Mouse (Mus musculus) embryonic fibroblast, embryonic 13.5 days (primary cell): ENCODE data around the gene Itgb3. TPM values are rescaled to one million over a fixed set of nuclear protein-coding genes. Genes with fewer than 3 reads are reported as not detected.

Experiments
- H3K27ac ChIP-seq: 2 replicates; pipeline ENCODE4 v1.5.1; 2012; ENCODE audit warnings: low read length, control low read depth, inconsistent platforms; ENCODE audit not compliant: insufficient read depth
- H3K4me1 ChIP-seq: 2 replicates; pipeline ENCODE4 v1.6.1; 2011; ENCODE audit warnings: low read length; ENCODE audit not compliant: control insufficient read depth, insufficient read depth
- H3K4me3 ChIP-seq: 2 replicates; pipeline ENCODE4 v1.5.1; 2011; ENCODE audit warnings: mild to moderate bottlenecking, control low read depth, low read length; ENCODE audit not compliant: insufficient read depth
- CTCF ChIP-seq: IDR thresholded peaks from 2 replicates; pipeline ENCODE4 v1.5.1; 2011; ENCODE audit warnings: mild to moderate bottlenecking, control low read depth, low read length, moderate library complexity, borderline replicate concordance; ENCODE audit not compliant: insufficient read depth
- POLR2A ChIP-seq: IDR thresholded peaks from 2 replicates; pipeline ENCODE4 v1.6.1; 2011; ENCODE audit warnings: low read depth, mild to moderate bottlenecking, control low read depth, low read length, moderate library complexity
- polyA plus RNA-seq: library from polyadenylated mRNA; stranded (reverse); fragments of >200 nt; gene quantifications from 2 replicates; pipeline ENCODE4 v1.2.4, GENCODE M21; 2011; ENCODE audit warnings: low read depth; ENCODE audit not compliant: missing spikeins, insufficient read length

Itgb3 gene
- polyA plus RNA-seq, 1 experiment, result 19.2 TPM

DNA sequence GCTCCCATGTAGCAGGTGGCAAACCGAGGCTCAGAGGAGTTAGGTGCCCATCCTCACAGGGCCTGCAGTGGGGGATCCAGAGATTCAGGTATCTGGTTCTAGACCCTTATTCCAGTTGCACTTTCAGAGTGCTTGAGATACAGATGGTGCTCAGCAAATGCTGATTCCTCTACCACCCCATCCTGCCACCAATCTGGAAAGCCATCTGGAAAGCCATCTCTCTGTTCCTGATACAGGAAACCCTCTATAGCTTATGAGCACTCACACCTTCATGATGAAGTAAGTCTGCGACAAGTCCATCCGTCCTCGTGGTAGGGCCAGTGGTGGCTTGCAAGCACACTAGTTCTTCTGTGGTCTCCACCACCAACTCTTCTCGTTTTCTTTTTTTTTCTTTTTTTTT is 27.2 kb upstream of the Itgb3 start:
- no peak overlapping the region for H3K27ac ChIP-seq
- peaks cover 2% of the 10 kb centered on the region; the same call in 1 of the 2 replicates for H3K4me1 ChIP-seq
- H3K4me3 ChIP-seq, result no peak overlapping the region
- TF ChIP-seq POLR2A (no peak), CTCF (no peak)

DNA sequence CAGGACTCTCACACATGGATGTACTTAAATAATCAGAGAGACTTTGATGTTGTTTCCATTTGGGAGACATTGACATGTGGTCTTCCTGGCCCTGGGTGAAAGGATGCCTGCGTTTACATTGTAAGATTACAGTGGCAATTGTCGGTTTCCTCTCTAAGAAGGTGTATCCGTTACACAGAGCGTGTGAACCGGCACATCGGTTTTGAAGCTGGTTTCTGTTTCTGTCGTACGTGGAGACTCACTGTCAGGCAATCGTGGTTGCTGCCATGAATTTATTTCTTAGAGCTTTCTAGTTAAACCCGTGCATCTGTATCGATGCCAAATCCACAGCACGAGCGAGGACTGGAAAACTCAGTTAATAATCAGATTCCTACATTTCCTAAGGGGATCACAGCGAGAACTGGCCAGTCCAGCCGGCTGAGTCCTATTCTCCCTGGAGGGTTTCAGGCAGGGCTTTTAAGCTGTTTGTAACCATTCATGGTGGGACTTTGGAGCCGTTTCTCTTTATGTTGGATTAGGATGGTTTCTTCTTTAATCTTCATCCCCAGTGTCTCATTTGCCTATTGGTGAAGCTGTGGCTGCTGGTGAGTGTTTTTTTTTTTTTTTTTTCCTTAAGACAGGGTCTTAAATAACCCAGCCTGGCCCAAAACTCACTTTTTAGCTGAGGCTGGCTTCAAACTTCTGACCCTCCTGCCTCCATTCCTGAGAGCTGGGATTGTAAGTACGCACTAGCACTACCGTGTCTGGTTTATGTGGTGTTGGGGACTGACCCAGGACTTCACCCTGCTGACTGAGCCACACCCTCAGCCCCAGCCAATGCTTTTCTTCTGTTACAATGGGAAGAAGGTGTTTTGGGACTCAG is 26.1 kb upstream of the Itgb3 start:
- H3K4me3 ChIP-seq, result peak overlapping the region; percentile 36
- H3K27ac ChIP-seq, result no peak overlapping the region
- H3K4me1 ChIP-seq, result peaks cover 2% of the 10 kb centered on the region; the same call in 1 of the 2 replicates
- TF ChIP-seq POLR2A (no peak), CTCF (no peak)

DNA sequence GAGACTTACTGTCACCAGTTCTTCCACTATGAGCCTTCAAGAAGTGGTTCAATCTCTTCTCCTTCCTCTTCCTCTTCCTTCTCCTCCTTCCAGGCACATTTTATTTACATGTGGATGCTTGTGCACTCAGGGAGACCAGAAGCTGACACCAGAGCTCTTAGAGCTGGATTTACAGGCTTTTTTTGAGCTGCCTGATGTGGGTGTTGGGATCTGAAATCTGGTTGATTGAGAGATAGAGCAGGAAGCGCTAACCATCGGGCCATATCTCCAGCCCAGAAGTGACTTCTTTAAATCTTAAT is 25.5 kb upstream of the Itgb3 start:
- Histone ChIP-seq H3K4me3 (no peak overlapping the region), H3K27ac (no peak overlapping the region), H3K4me1 (peaks cover 2% of the 10 kb centered on the region; the same call in 1 of the 2 replicates)
- no peak for TF ChIP-seq POLR2A
- TF ChIP-seq CTCF, result no peak

DNA sequence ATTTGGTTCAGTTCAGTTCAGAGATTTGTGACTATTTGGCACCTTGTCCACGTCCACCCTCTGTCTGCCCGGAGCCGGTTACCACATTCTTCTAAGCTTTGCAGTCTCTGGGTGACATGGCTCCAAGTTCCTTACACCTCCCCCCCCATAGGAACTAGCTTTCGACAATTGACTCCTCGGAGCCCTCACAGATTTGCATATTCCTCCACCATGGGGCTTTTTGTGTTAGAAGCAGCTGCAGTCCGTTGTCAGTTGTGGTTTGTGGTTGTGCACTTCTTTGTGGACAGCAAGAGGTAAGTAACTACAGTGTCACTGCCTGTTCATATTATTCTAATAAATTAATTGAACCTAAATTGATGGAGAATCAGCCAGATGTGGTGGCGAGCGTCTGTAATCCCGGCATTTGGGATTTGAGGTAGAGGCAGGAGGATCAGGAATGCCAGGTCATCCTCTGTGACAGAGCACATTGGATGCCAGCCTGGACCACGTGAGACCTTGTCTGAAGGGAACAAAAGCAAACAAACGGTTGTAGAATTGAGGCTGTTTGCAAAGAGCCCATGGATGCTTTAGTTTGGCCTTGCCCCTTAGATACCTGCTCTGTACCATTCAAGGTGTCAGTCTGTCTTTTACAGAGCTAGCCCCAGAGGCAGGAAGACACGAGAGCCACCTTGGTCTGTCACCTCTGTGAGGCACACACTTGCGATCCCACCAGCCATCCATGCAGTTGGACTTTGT is 25.0 kb upstream of the Itgb3 start:
- Histone ChIP-seq H3K27ac (no peak overlapping the region), H3K4me1 (peaks cover 2% of the 10 kb centered on the region; the same call in 1 of the 2 replicates), H3K4me3 (no peak overlapping the region)
- TF ChIP-seq POLR2A (no peak), CTCF (no peak)

DNA sequence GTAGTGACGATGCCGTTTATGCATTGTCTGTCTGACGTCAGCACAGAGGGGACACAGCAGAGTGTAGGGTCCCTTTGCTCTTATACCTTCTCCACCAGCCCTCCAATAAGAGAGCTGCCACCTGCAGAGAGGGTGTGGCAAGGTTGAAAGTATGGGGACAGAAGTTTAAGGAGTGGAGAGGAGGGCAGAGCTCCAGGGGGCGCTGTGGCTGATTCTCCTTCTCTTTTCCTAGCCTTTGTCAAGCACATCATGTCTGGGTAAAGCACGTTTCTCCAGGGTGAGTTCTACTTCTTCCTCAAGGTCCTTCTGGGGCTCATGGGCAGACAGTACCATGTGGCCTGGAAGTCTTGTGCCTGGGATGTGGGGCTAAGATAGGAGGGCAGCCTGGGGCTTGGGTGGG is 22.3 kb upstream of the Itgb3 start:
- TF ChIP-seq CTCF, result no peak
- no peak for TF ChIP-seq POLR2A
- H3K4me1 ChIP-seq, result peaks cover 5% of the 10 kb centered on the region; the same call in 1 of the 2 replicates

DNA sequence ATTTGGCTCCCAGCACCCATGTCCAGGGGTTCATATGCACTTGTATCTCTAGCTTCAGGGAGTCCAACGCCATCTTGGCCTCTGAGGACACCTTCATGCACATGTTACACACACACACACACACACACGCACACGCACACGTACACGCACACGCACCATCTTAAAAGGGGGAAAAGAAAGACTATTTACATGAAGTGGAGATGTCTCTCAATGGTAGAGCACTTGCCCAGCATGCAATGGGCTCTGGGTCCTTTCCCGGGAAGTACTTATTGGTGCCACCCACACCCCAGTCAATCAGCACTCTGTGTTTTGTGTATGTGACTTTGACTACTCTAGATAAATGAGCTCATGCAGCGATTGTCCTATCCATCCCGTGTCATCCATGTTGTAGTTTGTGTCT is 19.9 kb upstream of the Itgb3 start:
- no peak for TF ChIP-seq CTCF
- no peak for TF ChIP-seq POLR2A
- Histone ChIP-seq H3K4me1 (peaks cover 2% of the 10 kb centered on the region; the same call in 1 of the 2 replicates), H3K27ac (no peak overlapping the region), H3K4me3 (no peak overlapping the region)

More for the DNA sequence above, 22.3 kb upstream of the Itgb3 start:
- no peak overlapping the region for H3K27ac ChIP-seq
- no peak overlapping the region for H3K4me3 ChIP-seq

DNA sequence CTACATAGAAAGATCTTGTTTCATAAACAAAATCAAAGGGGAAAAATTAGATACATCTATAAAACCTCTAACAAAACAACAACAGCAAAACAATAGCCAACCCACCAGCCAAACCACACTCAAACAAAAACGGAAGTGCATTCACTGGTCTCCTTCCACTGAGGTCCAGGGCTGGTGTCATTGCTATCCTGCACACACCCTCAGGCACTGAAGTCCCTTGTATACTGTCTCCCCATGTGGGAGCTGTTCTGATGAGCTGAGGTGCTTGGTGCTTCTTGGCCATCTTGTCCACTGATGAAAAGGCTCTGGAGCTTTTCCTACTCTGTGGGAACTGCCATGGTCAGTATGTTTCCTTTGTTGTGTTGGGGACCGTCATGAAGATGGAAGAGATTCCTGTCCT is 19.3 kb upstream of the Itgb3 start:
- no peak for TF ChIP-seq CTCF

DNA sequence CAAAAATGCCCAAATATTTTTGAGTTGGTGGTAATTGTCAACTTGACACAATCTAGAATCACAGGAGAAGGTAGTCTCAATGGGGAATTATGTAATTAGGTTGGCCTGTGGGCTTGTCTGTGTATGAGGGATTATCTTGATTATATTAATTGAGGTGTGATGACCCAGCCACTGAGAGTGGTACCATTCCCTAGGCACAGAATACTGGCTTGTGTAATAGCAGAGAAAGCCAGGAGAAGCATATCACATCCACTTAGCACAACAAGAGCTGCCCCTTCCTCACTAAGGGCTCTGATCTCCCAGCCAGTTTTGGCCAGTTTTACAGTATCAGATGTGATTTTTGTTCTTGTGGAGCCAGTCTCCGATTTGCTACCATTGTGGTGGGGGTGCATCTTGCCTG is 18.2 kb upstream of the Itgb3 start:
- TF ChIP-seq POLR2A (no peak), CTCF (no peak)
- H3K4me1 ChIP-seq, result peaks cover 2% of the 10 kb centered on the region; the same call in 1 of the 2 replicates

More for the DNA sequence above, 19.3 kb upstream of the Itgb3 start:
- H3K4me1 ChIP-seq, result peaks cover 2% of the 10 kb centered on the region; the same call in 1 of the 2 replicates
- H3K4me3 ChIP-seq, result no peak overlapping the region
- H3K27ac ChIP-seq, result no peak overlapping the region

DNA sequence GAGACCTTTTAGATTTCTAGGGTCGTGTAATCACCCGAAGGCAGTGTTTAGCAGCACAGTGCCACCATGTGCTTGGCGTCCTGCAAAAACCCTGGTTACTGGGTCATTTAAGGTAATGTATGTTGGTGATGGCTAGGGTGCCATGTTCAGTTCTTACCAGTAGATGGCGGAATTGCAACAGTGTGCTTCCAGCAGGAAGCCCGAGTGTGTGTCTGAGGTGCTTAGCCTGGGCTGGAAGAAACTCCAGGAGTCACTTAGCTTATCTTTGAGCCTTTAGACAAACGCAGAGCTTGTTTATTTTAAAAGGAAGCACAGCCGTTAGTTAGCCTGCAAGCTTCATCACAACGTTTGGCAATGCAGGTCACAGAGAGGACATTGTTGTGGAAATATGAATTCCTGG is 17.7 kb upstream of the Itgb3 start:
- H3K27ac ChIP-seq, result no peak overlapping the region
- H3K4me3 ChIP-seq, result no peak overlapping the region
- TF ChIP-seq CTCF, result peak; percentile 80; the same call in 1 of the 2 replicates
- no peak for TF ChIP-seq POLR2A
- peaks cover 2% of the 10 kb centered on the region; the same call in 1 of the 2 replicates for H3K4me1 ChIP-seq

More for the DNA sequence above, 18.2 kb upstream of the Itgb3 start:
- no peak overlapping the region for H3K4me3 ChIP-seq
- no peak overlapping the region for H3K27ac ChIP-seq
